Mouse (Mus musculus) brain, embryonic 18.5 days (tissue): ENCODE measurements around the gene Svs1.

Experiments
- DNase-seq: peaks from one replicate; pipeline ENCODE4 v3.0.0-alpha.2; 2012; ENCODE audit warnings: low read depth, low spot score

Gene Svs1

GRCm38 (mm10) chr6:49011191-49011590, 24.5 kb downstream of the Svs1 start:
- DNase-seq = no peak

GRCm38 (mm10) chr6:49013023-49013422, 26.4 kb downstream of the Svs1 start:
- no peak for DNase-seq

GRCm38 (mm10) chr6:49013458-49013857, 26.8 kb downstream of the Svs1 start:
- no peak for DNase-seq

GRCm38 (mm10) chr6:49017150-49017549, 30.5 kb downstream of the Svs1 start:
- DNase-seq = no peak

GRCm38 (mm10) chr6:49019341-49019740, 32.7 kb downstream of the Svs1 start:
- no peak for DNase-seq

GRCm38 (mm10) chr6:49021141-49022012, 34.7 kb downstream of the Svs1 start:
- DNase-seq = peak; percentile 72

GRCm38 (mm10) chr6:49022384-49022783, 35.7 kb downstream of the Svs1 start:
- no peak for DNase-seq

GRCm38 (mm10) chr6:49023315-49023714, 36.7 kb downstream of the Svs1 start:
- no peak for DNase-seq

GRCm38 (mm10) chr6:49025290-49025689, 38.6 kb downstream of the Svs1 start:
- DNase-seq = no peak

- DNase-seq = no peak
These were observed 39.8 kb downstream of the Svs1 start for GRCm38 (mm10) chr6:49026496-49026895.

- no peak for DNase-seq
These were observed 41.4 kb downstream of the Svs1 start for GRCm38 (mm10) chr6:49028019-49028418.

- DNase-seq = no peak
These were observed 42.0 kb downstream of the Svs1 start for GRCm38 (mm10) chr6:49028708-49029107.

GRCm38 (mm10) chr6:49031230-49031629, 44.6 kb downstream of the Svs1 start:
- no peak for DNase-seq

GRCm38 (mm10) chr6:49032783-49033182, 46.1 kb downstream of the Svs1 start:
- no peak for DNase-seq

- DNase-seq = no peak
These were observed 49.9 kb downstream of the Svs1 start, which contains the start of gene Gpnmb for GRCm38 (mm10) chr6:49036275-49037267. Gpnmb (plus strand) TSS chr6:49036546.

GRCm38 (mm10) chr6:49037268-49037662, 50.6 kb downstream of the Svs1 start:
- no peak for DNase-seq

GRCm38 (mm10) chr6:49039470-49040180, 53.0 kb downstream of the Svs1 start:
- DNase-seq = peak; percentile 20
